Mouse (Mus musculus): ENCODE data around the gene Sdsl.

Gene Sdsl

GRCm38 (mm10) chr5:120456841-120457554 lies 15.6 kb downstream of the Sdsl start:
- DNase-seq (ENCODE audit: low spot score): no peak

- no peak for DNase-seq (ENCODE audit: low spot score)
These were observed 16.4 kb downstream of the Sdsl start for GRCm38 (mm10) chr5:120456253-120456652.

- no peak for DNase-seq (ENCODE audit: low spot score)
These were observed 17.8 kb downstream of the Sdsl start for GRCm38 (mm10) chr5:120454756-120455337.

GRCm38 (mm10) chr5:120447305-120447704 lies 25.3 kb downstream of the Sdsl start:
- no peak for DNase-seq (ENCODE audit: low spot score)

GRCm38 (mm10) chr5:120440733-120441132 lies 31.9 kb downstream of the Sdsl start:
- DNase-seq (ENCODE audit: low spot score): peak; percentile 69

- DNase-seq (ENCODE audit: low spot score): no peak
These were observed 32.5 kb downstream of the Sdsl start for GRCm38 (mm10) chr5:120439887-120440670.

- no peak for DNase-seq (ENCODE audit: low spot score)
These were observed 33.5 kb downstream of the Sdsl start for GRCm38 (mm10) chr5:120438991-120439710.

- DNase-seq (ENCODE audit: low spot score): no peak
These were observed 34.1 kb downstream of the Sdsl start for GRCm38 (mm10) chr5:120438469-120438868.

GRCm38 (mm10) chr5:120437986-120438385 lies 34.6 kb downstream of the Sdsl start:
- no peak for DNase-seq (ENCODE audit: low spot score)

GRCm38 (mm10) chr5:120437539-120437938 lies 35.1 kb downstream of the Sdsl start:
- DNase-seq (ENCODE audit: low spot score): no peak

- no peak for DNase-seq (ENCODE audit: low spot score)
These were observed 35.6 kb downstream of the Sdsl start for GRCm38 (mm10) chr5:120436885-120437495.

GRCm38 (mm10) chr5:120435731-120436501 lies 36.7 kb downstream of the Sdsl start:
- DNase-seq (ENCODE audit: low spot score): no peak

GRCm38 (mm10) chr5:120435006-120435681 lies 37.5 kb downstream of the Sdsl start:
- DNase-seq (ENCODE audit: low spot score): no peak

GRCm38 (mm10) chr5:120434231-120434735 lies 38.3 kb downstream of the Sdsl start:
- no peak for DNase-seq (ENCODE audit: low spot score)

- no peak for DNase-seq (ENCODE audit: low spot score)
These were observed 39.4 kb downstream of the Sdsl start for GRCm38 (mm10) chr5:120433135-120433760.

GRCm38 (mm10) chr5:120432486-120433015 lies 40.1 kb downstream of the Sdsl start:
- no peak for DNase-seq (ENCODE audit: low spot score)

GRCm38 (mm10) chr5:120431649-120432485 lies 40.7 kb downstream of the Sdsl start, which contains the start of gene Lhx5:
Gene Lhx5, plus strand, starts transcription at chr5:120431699.
- DNase-seq (ENCODE audit: low spot score): no peak

GRCm38 (mm10) chr5:120431001-120431583 lies 41.5 kb downstream of the Sdsl start:
- DNase-seq (ENCODE audit: low spot score): no peak

Measured in c-Kit-positive CD71-positive TER-119-positive erythroid progenitor cells, embryonic 14.5 days (primary cell).